Mouse (Mus musculus) hindbrain, embryonic 10.5 days (tissue): ENCODE measurements around the gene Tuba1a. TPM values are rescaled to one million over a fixed set of nuclear protein-coding genes. Genes with fewer than 3 reads are reported as not detected.
A peak's percentile ranks its signal among the peaks of the same experiment; 100 is the strongest.
"Not testable (repeated sequence)": the region's sequence is repeated elsewhere in the genome, so short reads cannot be mapped to it uniquely, and the experiment has no call there.

Experiments
- DNase-seq: peaks from one replicate; pipeline ENCODE4 v3.0.0-alpha.2; 2017; ENCODE audit warnings: low spot score
- H3K27ac ChIP-seq: fragments of 300-500 bp; sonication (generic); 2 replicates; pipeline ENCODE4 v1.5.1; 2016; ENCODE audit warnings: mild to moderate bottlenecking, moderate library complexity
- H3K27me3 ChIP-seq: fragments of 300-500 bp; sonication (generic); 2 replicates; pipeline ENCODE4 v1.6.1; 2016; ENCODE audit warnings: mild to moderate bottlenecking; ENCODE audit not compliant: poor library complexity, insufficient read depth, severe bottlenecking
- H3K36me3 ChIP-seq: fragments of 300-500 bp; sonication (generic); 2 replicates; pipeline ENCODE4 v1.6.1; 2016; ENCODE audit warnings: mild to moderate bottlenecking, moderate library complexity
- H3K4me1 ChIP-seq: fragments of 300-500 bp; sonication (generic); replicated peaks from 2 replicates; pipeline ENCODE4 v1.6.1; 2016; ENCODE audit warnings: mild to moderate bottlenecking
- H3K4me3 ChIP-seq: fragments of 300-500 bp; sonication (generic); 2 replicates; pipeline ENCODE4 v1.5.1; 2016; ENCODE audit warnings: mild to moderate bottlenecking, moderate library complexity
- H3K9me3 ChIP-seq: fragments of 300-500 bp; sonication (generic); 2 replicates; pipeline ENCODE4 v1.6.1; 2016; ENCODE audit warnings: mild to moderate bottlenecking, moderate library complexity
- WGBS: fragments of 180-500 bp; shearing (Covaris S2); methylation state at CpG from one replicate; pipeline ENCODE4 v1.1.7; 2016; 5-methylcytosine and 5-hydroxymethylcytosine counted together
- polyA plus RNA-seq: library from polyadenylated mRNA; unstranded; fragments of >200 nt; fragmentation: Nextera tagmentation; extraction: Ambion mirVana; gene quantifications from 2 replicates; pipeline ENCODE4 v1.2.1, GENCODE M21; 2016

The Tuba1a gene
- polyA plus RNA-seq, 1 experiment from 2014 or later, result 8,764 TPM

- no peak overlapping the region for H3K4me3 ChIP-seq
- H3K27me3 ChIP-seq, result no peaks in the 10 kb centered on the region
- WGBS, result 54% methylated on average over 7 of the region's 7 CpGs
- no peaks in the 10 kb centered on the region for H3K36me3 ChIP-seq
- no peaks in the 10 kb centered on the region for H3K9me3 ChIP-seq
- H3K27ac ChIP-seq, result peak overlapping the region; percentile 66
- DNase-seq, result no peak
- peaks cover 77% of the 10 kb centered on the region for H3K4me1 ChIP-seq
Observed at GRCm38 (mm10) chr15:98980012-98980614, 26.6 kb upstream of the Tuba1a start.

- peak overlapping the region; percentile 23; the same call in 1 of the 2 replicates for H3K4me3 ChIP-seq
- no peaks in the 10 kb centered on the region for H3K27me3 ChIP-seq
- no peaks in the 10 kb centered on the region for H3K9me3 ChIP-seq
- H3K4me1 ChIP-seq, result peaks cover 62% of the 10 kb centered on the region
- no peak for DNase-seq
- 63% methylated on average over 20 of the region's 20 CpGs for WGBS
- peak overlapping the region; percentile 75 for H3K27ac ChIP-seq
- H3K36me3 ChIP-seq, result no peaks in the 10 kb centered on the region
Observed at GRCm38 (mm10) chr15:98978409-98979172, 25.1 kb upstream of the Tuba1a start.

DNA sequence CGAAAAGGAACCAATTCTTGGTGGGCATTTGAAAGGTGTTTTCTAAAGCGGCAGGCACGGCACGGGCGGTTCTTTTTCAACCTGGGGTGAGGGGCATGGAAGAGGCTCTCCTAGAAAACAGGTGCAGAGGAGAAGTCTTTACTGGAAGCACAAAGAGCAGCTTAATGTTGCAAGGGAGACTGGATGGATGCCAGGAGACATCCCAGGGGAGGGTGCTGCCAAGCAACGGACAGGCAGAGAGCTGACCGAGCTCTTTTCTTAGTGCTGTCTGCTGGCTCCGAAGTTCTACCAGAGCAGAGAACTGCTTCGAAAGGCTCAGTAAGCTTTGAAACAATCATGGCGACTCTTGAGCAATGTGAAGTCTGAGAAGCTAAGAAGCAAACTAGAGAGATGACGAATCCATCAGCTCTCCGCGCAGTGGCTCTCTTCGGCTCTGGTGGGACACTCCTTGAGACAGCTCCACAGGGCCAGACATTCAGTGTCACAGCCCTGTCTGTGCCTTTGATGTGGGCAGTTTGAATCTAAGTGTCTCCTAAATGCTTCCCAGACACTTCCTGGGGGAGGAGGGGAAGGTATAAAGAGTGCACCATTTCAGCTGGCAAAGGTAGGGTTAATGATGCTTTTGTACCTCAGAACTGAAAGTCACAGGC lies 24.4 kb upstream of the Tuba1a start:
- 68% methylated on average over 14 of the region's 14 CpGs for WGBS
- Histone ChIP-seq H3K27ac (peak overlapping the region; percentile 75), H3K9me3 (no peaks in the 10 kb centered on the region), H3K4me1 (peaks cover 60% of the 10 kb centered on the region), H3K27me3 (no peaks in the 10 kb centered on the region), H3K4me3 (0 out of 2 replicates have a peak overlapping the region, but pooled peaks have one; percentile 26), H3K36me3 (no peaks in the 10 kb centered on the region)
- DNase-seq, result peak; percentile 49

GRCm38 (mm10) chr15:98976763-98977758 lies 23.6 kb upstream of the Tuba1a start:
- DNase-seq, result no peak
- Histone ChIP-seq H3K4me3 (no peak overlapping the region), H3K36me3 (no peaks in the 10 kb centered on the region), H3K27ac (peak overlapping the region; percentile 75), H3K9me3 (no peaks in the 10 kb centered on the region), H3K27me3 (no peaks in the 10 kb centered on the region), H3K4me1 (peaks cover 58% of the 10 kb centered on the region)
- 75% methylated on average over 21 of the region's 21 CpGs for WGBS

- peak overlapping the region; percentile 57; the same call in 1 of the 2 replicates for H3K27ac ChIP-seq
- peaks cover 67% of the 10 kb centered on the region for H3K4me1 ChIP-seq
- no peaks in the 10 kb centered on the region for H3K36me3 ChIP-seq
- no peak overlapping the region for H3K4me3 ChIP-seq
- DNase-seq, result no peak
- no peaks in the 10 kb centered on the region for H3K9me3 ChIP-seq
- no peaks in the 10 kb centered on the region for H3K27me3 ChIP-seq
- 88% methylated on average over 9 of the region's 9 CpGs for WGBS
Observed at GRCm38 (mm10) chr15:98973015-98973614, 19.6 kb upstream of the Tuba1a start.

DNA sequence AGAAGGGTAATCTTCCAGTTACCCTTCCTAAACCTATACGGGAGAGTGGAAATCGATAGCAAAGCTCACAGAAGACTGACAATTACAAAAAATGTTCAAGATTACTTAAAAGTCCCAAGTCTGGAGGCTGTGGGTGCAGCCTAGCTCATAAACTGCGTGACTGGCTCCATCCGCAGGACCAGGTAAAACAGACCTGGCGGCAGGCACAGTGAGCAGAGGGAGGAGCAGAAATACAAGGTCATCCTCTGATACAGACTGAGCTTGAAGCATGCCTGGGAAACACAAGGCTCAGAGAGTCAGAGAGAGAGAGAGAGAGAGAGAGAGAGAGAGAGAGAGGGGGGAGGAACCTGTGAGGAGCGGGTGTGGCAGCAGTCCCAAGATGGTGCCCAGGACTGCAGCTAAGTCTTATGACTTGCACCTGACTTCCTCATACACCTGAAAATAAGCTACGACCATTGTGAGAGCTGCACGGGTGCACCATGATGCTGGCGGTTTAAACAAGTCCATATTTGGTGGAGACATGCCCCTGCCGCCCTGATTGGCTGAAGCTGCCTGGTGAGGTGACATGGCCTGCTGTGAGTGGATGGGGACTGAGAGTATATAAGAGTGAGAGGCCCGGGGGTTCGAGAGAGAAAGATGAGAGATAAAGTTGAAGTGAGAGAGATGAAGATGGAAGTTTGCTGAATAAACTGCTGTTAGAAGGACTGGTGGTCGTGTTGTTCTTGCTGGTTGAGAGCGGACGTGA lies 18.2 kb upstream of the Tuba1a start:
- not testable (repeated sequence) for H3K36me3 ChIP-seq, DNase-seq, H3K9me3 ChIP-seq, H3K27me3 ChIP-seq
- H3K27ac ChIP-seq, result peak overlapping the region; percentile 98
- H3K4me3 ChIP-seq, result peak overlapping the region; percentile 14; the same call in 1 of the 2 replicates
- WGBS, result 76% methylated on average over 15 of the region's 15 CpGs
- H3K4me1 ChIP-seq, result peaks cover 64% of the 10 kb centered on the region

- H3K27me3 ChIP-seq, result no peaks in the 10 kb centered on the region
- 34% methylated on average over 4 of the region's 4 CpGs for WGBS
- peak overlapping the region; percentile 14; the same call in 1 of the 2 replicates for H3K4me3 ChIP-seq
- H3K27ac ChIP-seq, result peak overlapping the region; percentile 98
- DNase-seq, result no peak
- H3K36me3 ChIP-seq, result 0 out of 2 replicates have a peak, but pooled peaks cover 4% of the 10 kb centered on the region
- H3K9me3 ChIP-seq, result 0 out of 2 replicates have a peak, but pooled peaks cover 3% of the 10 kb centered on the region
- peaks cover 66% of the 10 kb centered on the region for H3K4me1 ChIP-seq
Observed at GRCm38 (mm10) chr15:98971111-98971510, 17.6 kb upstream of the Tuba1a start.

DNA sequence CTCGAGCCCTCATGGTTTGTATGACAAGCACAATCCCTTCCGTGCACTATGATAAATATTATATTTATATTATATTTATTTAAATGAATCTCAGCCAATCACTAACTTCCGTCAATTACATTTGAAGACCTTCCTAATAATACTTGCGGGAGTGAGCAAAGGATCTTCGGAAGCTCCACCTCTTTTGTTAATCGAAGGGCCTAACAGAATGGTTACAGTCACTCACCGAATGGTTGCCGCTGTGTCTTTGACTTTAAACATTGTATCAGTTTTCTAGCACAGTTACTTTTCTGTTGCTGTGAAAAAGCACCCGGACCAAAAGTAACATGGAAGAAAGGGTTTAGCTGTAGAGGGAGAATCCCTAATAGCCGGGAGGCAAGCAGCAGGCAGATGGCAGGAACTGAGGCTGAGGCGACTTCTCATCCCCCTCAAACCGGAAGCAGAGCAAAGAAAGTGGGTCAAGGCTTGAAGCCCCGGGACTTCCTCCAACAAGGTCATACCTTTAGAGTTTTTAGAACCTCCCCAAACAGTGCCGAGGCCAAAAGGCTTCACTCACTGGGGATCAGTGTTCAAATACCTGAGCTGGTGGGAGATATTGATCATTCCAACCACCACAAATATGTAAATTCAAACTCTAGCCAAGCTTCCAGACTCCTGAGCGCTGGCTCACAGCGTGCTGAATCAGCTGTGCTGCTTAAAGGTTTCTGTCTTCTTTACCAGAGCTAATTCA lies 16.0 kb upstream of the Tuba1a start:
- peak overlapping the region; percentile 39 for H3K4me3 ChIP-seq
- peaks cover 75% of the 10 kb centered on the region for H3K4me1 ChIP-seq
- 9% methylated on average over 16 of the region's 16 CpGs for WGBS
- 0 out of 2 replicates have a peak, but pooled peaks cover 3% of the 10 kb centered on the region for H3K9me3 ChIP-seq
- H3K36me3 ChIP-seq, result 0 out of 2 replicates have a peak, but pooled peaks cover 4% of the 10 kb centered on the region
- no peaks in the 10 kb centered on the region for H3K27me3 ChIP-seq
- H3K27ac ChIP-seq, result peak overlapping the region; percentile 98
- peak; percentile 59 for DNase-seq

GRCm38 (mm10) chr15:98968701-98969371 lies 15.3 kb upstream of the Tuba1a start:
- Histone ChIP-seq H3K9me3 (peaks cover 6% of the 10 kb centered on the region; the same call in 1 of the 2 replicates), H3K36me3 (0 out of 2 replicates have a peak, but pooled peaks cover 4% of the 10 kb centered on the region), H3K4me1 (peaks cover 75% of the 10 kb centered on the region), H3K4me3 (peak overlapping the region; percentile 39), H3K27ac (peak overlapping the region; percentile 98), H3K27me3 (no peaks in the 10 kb centered on the region)
- 6% methylated on average over 12 of the region's 12 CpGs for WGBS
- peak; percentile 94 for DNase-seq

GRCm38 (mm10) chr15:98959531-98959930 lies 6.0 kb upstream of the Tuba1a start:
- DNase-seq, result no peak
- H3K9me3 ChIP-seq, result peaks cover 5% of the 10 kb centered on the region; the same call in 1 of the 2 replicates
- H3K27me3 ChIP-seq, result no peaks in the 10 kb centered on the region
- peaks cover 20% of the 10 kb centered on the region for H3K4me1 ChIP-seq
- no peaks in the 10 kb centered on the region for H3K36me3 ChIP-seq
- no peak overlapping the region for H3K4me3 ChIP-seq
- 85% methylated on average over 3 of the region's 3 CpGs for WGBS
- H3K27ac ChIP-seq, result no peak overlapping the region
